Mouse (Mus musculus) spleen, postnatal 14 days (tissue): Measurements from ENCODE around the gene Pip4k2a.

ENCODE experiments used
- DNase-seq, 2 experiments: peaks; one replicate each; pipeline ENCODE4 v3.0.0; 2021 to 2022; ENCODE audit warnings: low spot score in 2 of 2

Pip4k2a gene

GRCm38 (mm10) chr2:18923806-18924595 is 73.9 kb downstream of the Pip4k2a start:
- DNase-seq = no peak

GRCm38 (mm10) chr2:18923098-18923649 is 74.8 kb downstream of the Pip4k2a start:
- no peak for DNase-seq

GRCm38 (mm10) chr2:18921570-18922180 is 76.3 kb downstream of the Pip4k2a start:
- no peak for DNase-seq

GRCm38 (mm10) chr2:18920461-18920877 is 77.5 kb downstream of the Pip4k2a start:
- no peak for DNase-seq

- no peak for DNase-seq
These were observed 78.0 kb downstream of the Pip4k2a start for GRCm38 (mm10) chr2:18919797-18920354.

- DNase-seq = no peak
These were observed 80.1 kb downstream of the Pip4k2a start for GRCm38 (mm10) chr2:18917838-18918237.

GRCm38 (mm10) chr2:18917380-18917750 is 80.6 kb downstream of the Pip4k2a start:
- no peak for DNase-seq

GRCm38 (mm10) chr2:18916615-18917379 is 81.1 kb downstream of the Pip4k2a start:
- DNase-seq = no peak

GRCm38 (mm10) chr2:18916042-18916407 is 81.9 kb downstream of the Pip4k2a start:
- no peak for DNase-seq

- DNase-seq = no peak
These were observed 82.4 kb downstream of the Pip4k2a start for GRCm38 (mm10) chr2:18915372-18916041.

- no peak for DNase-seq
These were observed 83.2 kb downstream of the Pip4k2a start for GRCm38 (mm10) chr2:18914750-18915149.

- DNase-seq = no peak
These were observed 84.3 kb downstream of the Pip4k2a start for GRCm38 (mm10) chr2:18913642-18914041.

- DNase-seq = no peak
These were observed 86.5 kb downstream of the Pip4k2a start for GRCm38 (mm10) chr2:18911251-18911934.

GRCm38 (mm10) chr2:18910209-18910608 is 87.7 kb downstream of the Pip4k2a start:
- DNase-seq = no peak

GRCm38 (mm10) chr2:18909713-18910112 is 88.2 kb downstream of the Pip4k2a start:
- DNase-seq = no peak

- no peak for DNase-seq
These were observed 90.7 kb downstream of the Pip4k2a start for GRCm38 (mm10) chr2:18907269-18907668.

- no peak for DNase-seq
These were observed 91.4 kb downstream of the Pip4k2a start for GRCm38 (mm10) chr2:18906421-18907084.

GRCm38 (mm10) chr2:18903301-18904068 is 94.4 kb downstream of the Pip4k2a start:
- DNase-seq = no peak

- no peak for DNase-seq
These were observed 96.8 kb downstream of the Pip4k2a start for GRCm38 (mm10) chr2:18901133-18901532.

- DNase-seq = no peak
These were observed 97.3 kb downstream of the Pip4k2a start for GRCm38 (mm10) chr2:18900635-18901034.
